Mouse (Mus musculus) cerebellum, adult 11 months (tissue): ENCODE measurements around the gene Atxn3.
"Not testable (repeated sequence)": the region's sequence is repeated elsewhere in the genome, so short reads cannot be mapped to it uniquely, and the experiment has no call there.

ENCODE experiments used
- DNase-seq: peaks from one replicate; pipeline ENCODE4 v3.0.0; 2022

The Atxn3 gene

GRCm38 (mm10) chr12:101957942-101958544, at the start of gene Atxn3:
TSS of gene Atxn3 (minus strand) at chr12:101958246.
- DNase-seq: peak; percentile 95

GRCm38 (mm10) chr12:102000785-102001184, 42.7 kb upstream of the Atxn3 start:
- no peak for DNase-seq

GRCm38 (mm10) chr12:101998929-101999328, 40.9 kb upstream of the Atxn3 start:
- no peak for DNase-seq

- DNase-seq: no peak
Measured at GRCm38 (mm10) chr12:101994576-101995467, 36.8 kb upstream of the Atxn3 start.

DNA sequence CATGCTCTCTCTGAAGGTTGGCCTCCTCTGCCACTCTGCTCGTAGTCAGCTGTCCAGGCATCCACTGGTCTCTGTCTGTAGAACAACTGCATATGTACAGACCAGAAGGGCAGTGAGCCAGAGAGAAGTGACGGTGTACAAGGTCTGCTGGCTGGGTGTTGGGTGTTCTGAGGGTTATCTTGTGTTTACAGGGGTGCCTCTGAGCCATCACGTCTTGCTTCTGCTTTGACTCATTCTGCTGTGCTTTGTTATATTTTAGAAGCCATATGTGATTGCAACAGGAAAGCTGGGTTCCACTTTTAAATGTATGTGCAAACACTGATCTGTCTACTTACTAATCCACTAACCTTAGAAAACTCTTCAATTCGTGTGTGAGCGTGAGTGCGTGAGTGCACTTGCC, 29.6 kb upstream of the Atxn3 start:
- no peak for DNase-seq

- DNase-seq: no peak
Measured at GRCm38 (mm10) chr12:101985110-101985509, 27.1 kb upstream of the Atxn3 start.

- no peak for DNase-seq
Measured at GRCm38 (mm10) chr12:101982977-101983376, 24.9 kb upstream of the Atxn3 start.

GRCm38 (mm10) chr12:101981559-101981958, 23.5 kb upstream of the Atxn3 start:
- DNase-seq: no peak

GRCm38 (mm10) chr12:101980266-101980665, 22.2 kb upstream of the Atxn3 start:
- no peak for DNase-seq

DNA sequence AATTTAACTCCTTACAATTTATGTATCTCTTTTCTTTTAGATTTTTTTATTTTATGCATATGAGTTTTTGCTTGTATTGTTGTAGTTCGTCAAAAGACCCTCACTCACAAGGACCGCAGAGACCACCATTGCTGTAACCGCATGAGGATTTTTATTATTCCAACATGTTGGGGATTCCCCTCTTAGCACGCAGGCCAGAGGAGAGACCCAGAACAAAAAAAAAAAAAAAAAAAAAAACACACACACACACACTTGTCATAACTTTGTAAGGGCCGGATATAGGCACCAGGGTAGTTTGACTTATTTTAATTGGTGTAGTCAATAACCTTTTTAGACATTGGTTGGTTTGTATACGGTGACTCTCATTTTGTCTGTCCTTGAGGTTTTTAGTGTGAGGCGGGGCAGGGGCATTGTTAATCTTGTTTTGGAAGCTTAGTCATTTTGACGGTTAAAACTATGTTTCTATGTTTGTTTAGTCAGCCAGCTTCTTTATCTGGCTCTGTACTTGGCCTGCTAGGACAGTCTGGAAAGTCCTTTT, 21.2 kb upstream of the Atxn3 start:
- DNase-seq: no peak

- DNase-seq: no peak
Measured at GRCm38 (mm10) chr12:101978588-101978987, 20.5 kb upstream of the Atxn3 start.

DNA sequence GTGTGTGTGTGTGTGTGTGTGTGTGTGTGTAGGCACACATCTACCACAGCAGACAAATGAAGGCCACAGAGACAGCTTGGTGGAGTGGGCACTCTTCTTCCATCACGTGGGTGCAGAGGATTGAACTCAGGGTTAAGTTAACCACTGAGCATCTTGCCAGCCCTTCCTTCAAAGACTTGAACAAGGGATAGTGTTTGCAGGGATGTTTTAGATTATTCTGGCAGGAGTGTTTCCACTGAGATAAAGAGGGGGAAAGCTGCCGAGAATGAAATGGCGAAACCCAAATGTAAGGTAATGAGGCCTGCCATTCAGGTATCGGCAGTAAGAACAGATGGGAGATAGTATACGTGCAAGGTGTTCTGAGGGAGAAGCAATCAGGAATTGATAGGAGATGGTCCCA, 20.1 kb upstream of the Atxn3 start:
- DNase-seq: no peak

- DNase-seq: no peak
Measured at GRCm38 (mm10) chr12:101977404-101977915, 19.4 kb upstream of the Atxn3 start.

DNA sequence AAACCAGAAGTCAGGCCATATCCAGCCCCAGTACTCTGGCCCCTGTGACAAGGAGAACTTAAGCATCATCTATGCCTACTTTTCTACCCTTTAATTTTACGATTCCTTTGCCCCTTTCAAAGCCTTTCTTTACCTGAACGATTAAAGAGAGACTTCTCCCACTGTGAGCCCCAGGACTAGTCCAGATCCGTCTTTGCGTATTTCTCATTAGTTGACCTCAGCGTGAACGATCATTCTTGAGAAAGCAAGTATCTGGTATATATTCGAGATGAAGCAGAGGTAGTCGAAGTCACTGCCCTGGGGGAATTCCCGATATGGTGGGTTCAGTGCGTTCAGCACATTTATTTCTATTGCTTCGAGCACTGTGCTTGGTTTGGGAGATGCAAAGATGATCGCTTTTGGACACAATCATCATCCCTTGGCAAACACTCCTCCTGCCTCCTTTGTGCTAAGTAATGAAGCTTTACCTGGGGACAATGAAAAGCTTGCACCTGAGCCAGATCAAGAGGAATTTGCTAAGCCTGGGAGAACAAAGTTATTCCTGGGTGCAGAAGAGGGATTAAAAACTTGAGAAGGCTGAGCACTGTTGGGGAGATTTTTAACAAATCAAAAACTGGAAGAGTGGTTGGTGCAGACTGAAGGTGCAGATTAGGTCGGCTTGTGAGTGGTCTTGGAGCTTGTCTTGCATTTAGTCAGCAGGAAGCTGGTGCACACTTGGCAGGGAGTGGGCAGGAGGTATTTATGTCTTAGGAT, 18.8 kb upstream of the Atxn3 start:
- DNase-seq: no peak

- peak; percentile 82 for DNase-seq
Measured at GRCm38 (mm10) chr12:101975601-101976571, 17.8 kb upstream of the Atxn3 start, which contains the start of gene Cpsf2. TSS of gene Cpsf2 (plus strand) at chr12:101975988.

GRCm38 (mm10) chr12:101975167-101975600, 17.1 kb upstream of the Atxn3 start:
- DNase-seq: no peak

DNA sequence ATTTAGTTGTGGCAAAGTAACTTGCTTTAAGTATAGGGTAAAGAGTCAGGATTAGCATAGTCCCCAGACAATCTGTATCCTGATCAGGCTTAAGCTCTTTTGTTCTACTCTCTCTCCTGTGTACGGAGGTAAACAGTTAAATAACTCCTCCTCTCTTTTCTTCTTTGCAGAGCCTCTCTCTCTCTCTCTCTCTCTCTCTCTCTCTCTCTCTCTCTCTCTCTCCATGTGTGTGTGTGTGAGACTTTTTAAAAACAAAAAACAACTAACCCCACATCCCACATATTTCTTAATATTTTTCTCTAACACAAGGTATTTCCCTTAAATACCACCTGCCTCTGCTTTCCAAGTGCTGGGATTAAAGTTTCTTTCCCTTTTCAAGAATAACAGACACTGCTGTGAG, 16.5 kb upstream of the Atxn3 start:
- DNase-seq: no peak

GRCm38 (mm10) chr12:101972230-101972629, 14.2 kb upstream of the Atxn3 start:
- DNase-seq: no peak

- no peak for DNase-seq
Measured at GRCm38 (mm10) chr12:101971311-101971710, 13.3 kb upstream of the Atxn3 start.

DNA sequence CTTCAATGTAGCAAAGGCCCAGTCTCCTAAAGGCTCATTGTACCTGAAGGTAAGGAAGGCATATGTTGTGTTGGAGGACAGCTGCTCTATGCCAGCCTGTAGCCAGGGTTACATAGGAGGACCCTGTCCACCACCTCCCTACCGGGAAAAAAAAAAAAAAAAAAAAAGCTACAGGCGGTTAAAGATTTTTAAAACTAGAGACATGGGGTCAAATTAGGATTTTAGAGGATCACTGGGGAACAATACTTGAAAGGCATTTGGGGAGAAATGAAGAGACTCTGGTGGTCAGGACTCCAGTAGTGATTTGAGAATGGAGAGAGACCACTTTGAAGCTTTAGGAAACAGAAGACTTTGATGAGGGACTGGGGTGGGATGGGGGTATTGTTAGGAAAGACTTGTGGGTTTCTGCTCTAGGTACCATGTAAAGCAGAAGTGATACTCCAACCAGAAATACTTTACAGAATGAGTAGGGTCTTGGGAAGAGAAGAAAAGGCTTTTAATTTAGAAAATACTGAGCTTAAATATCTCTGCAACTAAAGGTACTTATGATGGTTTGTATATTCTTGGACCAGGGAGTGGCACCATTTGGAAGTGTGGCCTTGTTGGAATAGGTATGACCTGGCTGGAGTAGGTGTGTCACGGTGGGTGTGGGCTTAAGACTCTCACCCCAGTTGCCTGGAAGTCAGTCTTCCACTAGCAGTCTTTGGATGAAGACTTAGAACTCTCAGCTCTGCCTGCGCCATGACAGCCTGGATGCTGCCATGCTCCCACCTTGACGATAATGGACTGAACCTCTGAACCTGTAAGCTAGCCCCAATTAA, 1.1 kb upstream of the Atxn3 start:
- DNase-seq: not testable (repeated sequence)

- DNase-seq: no peak
Measured at GRCm38 (mm10) chr12:101958556-101958955, 510 bp upstream of the Atxn3 start.
